Mouse (Mus musculus) lung, postnatal 0 days (tissue): Measurements from ENCODE around the gene Pan3.

Experiments used
- CTCF ChIP-seq: IDR thresholded peaks from 2 replicates; pipeline ENCODE4 v1.5.1; 2016; ENCODE audit warnings: antibody characterized with exemption, mild to moderate bottlenecking
- EP300 ChIP-seq: IDR thresholded peaks from 2 replicates; pipeline ENCODE4 v1.6.1; 2016; ENCODE audit warnings: antibody characterized with exemption, mild to moderate bottlenecking, control low read depth

- TF ChIP-seq EP300 = no peak
- TF ChIP-seq CTCF = no peak
These were observed 1.2 kb downstream of the Pan3 start for GRCm38 (mm10) chr5:147430936-147431839.
